Mouse (Mus musculus) NIH3T3 (cell line): ENCODE results near the gene Gm20662.
A peak's percentile ranks its signal among the peaks of the same experiment; 100 is the strongest.

ENCODE experiments used
- DNase-seq: peaks from one replicate; pipeline ENCODE4 v3.0.0-alpha.2; 2012; ENCODE audit warnings: low read depth

Gene Gm20662

GRCm38 (mm10) chr9:107996049-107996448 lies at the start of gene Gm20662:
Gm20662 (plus strand) TSS chr9:107996349.
- no peak for DNase-seq

GRCm38 (mm10) chr9:107947241-107948194 lies 48.6 kb upstream of the Gm20662 start:
- no peak for DNase-seq

- no peak for DNase-seq
These were observed 46.8 kb upstream of the Gm20662 start for GRCm38 (mm10) chr9:107949184-107949921.

DNA sequence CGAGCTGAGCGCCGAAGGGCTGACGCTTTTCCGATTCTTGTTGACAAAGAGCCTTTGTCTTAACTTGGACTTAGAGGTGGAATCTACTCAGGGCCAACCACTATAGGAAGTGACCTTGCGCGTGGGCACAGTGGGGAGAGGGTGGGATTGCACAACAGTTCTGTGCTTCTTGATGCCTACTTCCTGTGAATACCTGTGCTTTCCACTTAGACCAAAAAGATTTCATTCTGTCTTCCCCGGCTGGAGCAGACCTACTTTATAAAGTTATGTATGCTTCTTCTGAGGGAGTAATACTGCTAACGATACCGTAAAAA lies 46.3 kb upstream of the Gm20662 start, which contains the start of gene Traip:
Gene Traip (plus strand): TSS at position 215 of the 314 bp plus-strand sequence.
- no peak for DNase-seq

DNA sequence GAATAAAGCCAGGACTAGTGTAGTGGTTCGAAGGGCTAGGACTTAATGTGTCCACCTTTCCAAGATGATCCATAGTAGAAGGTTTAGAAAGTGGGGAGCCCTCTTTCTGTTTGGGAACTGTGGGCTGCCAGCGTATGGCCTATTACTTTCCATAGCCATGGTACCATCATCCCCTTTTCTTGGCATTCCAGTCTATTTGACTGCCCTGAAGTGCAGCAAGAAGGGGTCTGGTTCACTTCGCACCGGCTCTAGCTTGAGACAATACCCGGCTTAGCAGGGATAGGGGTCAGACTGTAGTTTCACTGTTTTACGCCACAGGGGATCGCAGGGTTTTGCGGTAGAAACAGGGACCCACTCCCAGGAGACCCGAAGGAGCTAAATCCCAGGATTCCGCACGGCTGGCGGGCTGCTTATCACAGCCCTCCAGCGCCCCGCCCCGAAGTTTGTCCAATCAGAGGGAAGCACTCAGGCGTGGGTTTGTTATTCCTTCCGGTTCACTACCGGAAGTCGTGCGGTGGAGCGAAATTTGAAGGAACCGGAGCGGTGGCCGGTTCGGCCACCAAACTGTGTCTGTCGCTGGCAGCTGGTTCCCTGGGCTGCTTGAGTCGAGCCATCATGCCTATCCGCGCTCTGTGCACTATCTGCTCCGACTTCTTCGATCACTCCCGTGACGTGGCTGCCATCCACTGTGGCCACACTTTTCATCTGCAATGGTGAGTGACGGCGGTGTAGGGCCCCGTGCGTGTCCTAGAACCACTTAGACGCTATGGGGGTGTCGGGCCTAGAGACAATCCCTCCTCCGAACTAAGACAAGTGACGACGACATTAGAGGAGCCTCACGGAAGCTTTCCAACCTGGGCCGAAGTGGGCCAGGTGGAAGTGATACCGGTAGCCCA lies 45.4 kb upstream of the Gm20662 start:
- DNase-seq = peak; percentile 93

- DNase-seq = peak; percentile 87
These were observed 40.4 kb upstream of the Gm20662 start for GRCm38 (mm10) chr9:107955613-107956289.

DNA sequence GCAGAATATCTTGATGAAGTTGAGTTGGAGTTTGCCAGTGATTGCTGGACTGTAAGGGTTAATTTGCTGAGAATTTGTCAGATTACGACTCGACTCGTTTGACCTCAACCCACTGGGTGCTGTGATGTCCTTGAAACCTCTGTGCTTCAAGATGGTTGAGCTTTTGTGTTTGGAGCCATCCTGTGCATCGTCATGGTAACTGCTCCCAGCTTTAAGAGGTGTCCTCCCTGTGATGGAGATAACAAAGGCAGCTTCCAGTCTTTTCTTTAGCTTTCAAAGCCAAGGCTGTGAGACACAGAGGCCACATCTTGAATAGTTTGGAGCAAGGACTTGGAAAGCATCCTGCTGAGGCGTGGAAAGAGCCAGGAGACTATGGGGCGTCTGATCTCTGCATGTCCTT lies 39.0 kb upstream of the Gm20662 start:
- DNase-seq = no peak

GRCm38 (mm10) chr9:107959896-107960295 lies 36.3 kb upstream of the Gm20662 start:
- DNase-seq = no peak

DNA sequence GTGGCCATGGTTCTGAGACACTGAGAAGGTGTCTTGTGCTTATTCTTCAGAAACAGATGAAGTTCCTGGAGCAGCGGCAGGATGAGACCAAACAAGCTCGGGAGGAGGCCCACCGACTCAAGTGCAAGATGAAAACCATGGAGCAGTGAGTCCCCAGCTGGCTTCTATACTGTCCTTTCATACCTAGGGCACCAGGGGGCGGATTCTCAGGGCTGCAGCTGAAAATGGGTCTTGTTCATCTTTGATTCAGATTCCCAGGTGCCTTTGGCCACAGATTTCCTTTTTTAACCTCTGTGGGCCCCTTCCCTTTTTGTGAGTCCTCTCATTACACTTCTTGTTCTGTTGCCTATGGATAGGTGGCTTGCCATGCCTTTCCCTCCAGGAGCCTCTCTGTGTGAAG lies 35.2 kb upstream of the Gm20662 start:
- no peak for DNase-seq

GRCm38 (mm10) chr9:107961351-107961762 lies 34.8 kb upstream of the Gm20662 start:
- DNase-seq = no peak

DNA sequence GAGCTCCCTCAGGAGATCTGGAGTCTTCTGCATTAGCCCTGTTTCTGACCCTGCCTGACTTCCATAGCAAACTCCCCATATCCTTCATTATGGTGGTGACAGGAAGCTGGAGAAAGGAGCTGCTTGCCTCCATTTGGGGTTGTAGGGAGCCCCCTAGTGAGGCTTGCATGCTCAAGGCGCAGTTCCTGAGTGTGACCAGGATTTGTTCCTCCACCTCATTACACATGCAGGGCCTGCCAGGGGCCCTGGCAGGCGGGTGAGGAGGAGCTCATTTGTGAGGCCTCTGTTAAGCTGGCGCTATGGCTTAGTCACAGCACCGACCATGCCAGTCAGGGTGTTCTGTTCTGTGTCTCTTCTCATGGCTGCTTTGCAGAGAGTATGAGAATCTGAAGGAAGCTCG lies 34.3 kb upstream of the Gm20662 start:
- DNase-seq = peak; percentile 83

GRCm38 (mm10) chr9:107962916-107963315 lies 33.2 kb upstream of the Gm20662 start:
- DNase-seq = no peak

GRCm38 (mm10) chr9:107963700-107964099 lies 32.4 kb upstream of the Gm20662 start:
- peak; percentile 93 for DNase-seq

DNA sequence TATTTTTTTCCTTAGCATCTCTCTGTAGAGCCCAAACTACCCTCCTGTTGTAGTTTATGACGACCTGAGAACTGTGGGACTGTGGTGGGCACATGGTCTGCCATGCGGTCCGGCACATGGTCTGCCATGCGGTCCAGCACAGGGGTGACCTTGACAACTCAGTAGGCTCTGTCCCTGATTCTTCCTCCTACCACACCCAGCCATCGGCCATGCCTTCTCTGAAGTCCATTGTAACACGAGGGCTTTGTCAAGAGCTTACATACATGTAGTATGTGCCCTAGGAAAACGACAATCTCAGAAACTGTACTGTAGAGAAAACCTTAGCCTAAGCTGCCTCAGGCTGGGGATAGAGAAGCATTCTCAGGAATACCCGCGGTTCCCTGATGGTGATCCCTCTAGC lies 31.5 kb upstream of the Gm20662 start:
- DNase-seq = no peak

DNA sequence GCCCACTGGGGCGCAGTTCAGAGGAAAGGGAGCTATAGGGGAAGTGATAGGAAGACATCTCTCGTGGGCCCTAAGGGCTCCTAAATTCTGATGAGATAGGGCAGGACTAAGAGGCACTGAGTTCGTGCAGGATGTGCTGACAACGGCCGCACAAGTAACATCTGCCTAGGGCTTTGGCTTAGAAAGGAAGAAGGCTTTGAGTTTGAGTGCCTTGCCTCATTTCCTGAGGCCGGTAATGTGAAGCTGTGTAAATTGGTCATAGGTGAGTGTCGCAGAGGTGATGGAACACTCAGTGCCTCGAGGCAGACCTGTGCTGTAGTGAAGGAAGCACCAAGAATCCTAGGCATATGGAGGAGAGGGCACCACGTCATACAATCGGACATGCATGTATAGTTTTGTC lies 29.5 kb upstream of the Gm20662 start:
- no peak for DNase-seq

- DNase-seq = no peak
These were observed 28.7 kb upstream of the Gm20662 start for GRCm38 (mm10) chr9:107967437-107967836.

DNA sequence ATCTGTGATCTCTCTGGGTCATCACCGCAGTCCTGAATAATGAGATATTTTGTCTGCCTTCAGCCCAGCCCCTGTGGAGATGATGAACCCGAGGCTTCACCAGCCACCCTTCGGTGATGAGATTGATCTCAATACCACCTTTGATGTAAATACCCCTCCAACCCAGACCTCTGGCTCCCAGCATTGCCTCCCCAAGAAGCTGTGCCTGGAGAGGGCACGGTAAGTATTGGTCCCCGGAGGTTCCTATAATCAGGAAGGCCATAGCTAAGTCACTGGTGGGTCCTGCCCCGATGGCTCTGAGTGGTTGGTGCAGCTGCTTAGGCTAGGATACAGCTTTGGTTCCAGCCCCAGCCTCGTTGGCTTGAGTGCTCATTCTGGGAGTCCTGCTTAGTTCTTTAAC lies 27.6 kb upstream of the Gm20662 start:
- DNase-seq = no peak

GRCm38 (mm10) chr9:107970311-107970710 lies 25.8 kb upstream of the Gm20662 start:
- DNase-seq = no peak

DNA sequence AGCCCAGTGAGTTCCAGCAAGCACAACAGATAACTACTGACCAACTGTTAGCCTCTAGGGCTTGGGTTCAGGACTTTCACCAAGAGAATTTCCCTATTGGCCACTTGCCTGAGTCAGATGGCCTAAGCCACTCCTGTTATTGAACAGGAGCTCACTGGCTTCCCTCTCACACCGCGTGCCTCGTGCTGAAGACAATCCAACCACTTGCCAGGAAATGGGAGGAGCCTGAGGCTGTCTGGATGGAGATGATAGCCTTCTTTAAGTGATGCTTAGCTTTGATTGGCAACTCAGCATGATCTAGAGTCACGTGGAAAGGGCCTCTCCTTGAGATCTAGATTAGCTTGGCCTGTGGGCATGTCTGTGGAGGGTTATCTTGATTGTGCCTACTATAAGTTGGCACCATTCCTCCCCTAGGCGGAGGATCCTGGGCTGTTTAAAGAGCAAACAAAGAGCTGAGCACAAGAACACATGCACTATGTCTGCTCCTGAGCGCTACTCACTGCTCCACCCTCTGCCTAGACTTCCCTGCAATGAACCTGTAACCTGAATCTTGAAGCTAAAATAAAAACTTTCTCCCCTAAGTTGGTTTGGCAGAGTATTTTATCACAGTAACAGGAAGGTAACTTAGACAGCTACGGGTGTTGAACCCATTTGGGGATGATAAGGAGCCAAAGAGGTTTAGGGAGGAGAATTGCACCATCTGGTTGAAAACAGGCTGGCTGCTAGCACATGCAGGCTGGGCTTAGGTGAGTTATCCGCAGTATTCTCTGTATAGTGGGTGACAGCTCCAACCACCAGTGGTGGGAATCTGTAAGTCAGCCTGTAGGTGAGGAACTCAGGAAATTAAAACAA lies 24.2 kb upstream of the Gm20662 start:
- DNase-seq = no peak

GRCm38 (mm10) chr9:107974491-107975171 lies 21.5 kb upstream of the Gm20662 start:
- peak; percentile 16 for DNase-seq
